Mouse (Mus musculus) testis, adult 2 months (tissue): Measurements from ENCODE around the gene Sdhaf2. TPM values are rescaled to one million over a fixed set of nuclear protein-coding genes. Genes with fewer than 3 reads are reported as not detected.

Experiments used
- H3K27ac ChIP-seq: fragments of 200-500 bp; 2 replicates; pipeline ENCODE4 v1.5.1; 2012; ENCODE audit warnings: low read depth, low read length; ENCODE audit not compliant: control insufficient read depth, insufficient read depth
- H3K27me3 ChIP-seq: fragments of 200-500 bp; 2 replicates; pipeline ENCODE4 v1.6.1; 2012; ENCODE audit warnings: mild to moderate bottlenecking, low read length, moderate library complexity; ENCODE audit not compliant: control insufficient read depth, insufficient read depth
- H3K36me3 ChIP-seq: fragments of 200-500 bp; 2 replicates; pipeline ENCODE4 v1.6.1; 2012; ENCODE audit warnings: mild to moderate bottlenecking, low read length; ENCODE audit not compliant: control insufficient read depth, insufficient read depth
- H3K4me1 ChIP-seq: fragments of 200-500 bp; 2 replicates; pipeline ENCODE4 v1.6.1; 2012; ENCODE audit warnings: low read length; ENCODE audit not compliant: control insufficient read depth, insufficient read depth
- H3K4me3 ChIP-seq: fragments of 200-500 bp; 2 replicates; pipeline ENCODE4 v1.5.1; 2012; ENCODE audit warnings: low read depth, mild to moderate bottlenecking, low read length, moderate library complexity, mixed read lengths; ENCODE audit not compliant: control insufficient read depth
- CTCF ChIP-seq: fragments of 200-500 bp; IDR thresholded peaks from 2 replicates; pipeline ENCODE4 v1.5.1; 2012; ENCODE audit warnings: low read depth, mild to moderate bottlenecking, inconsistent platforms, low read length, moderate library complexity; ENCODE audit not compliant: control insufficient read depth, insufficient read depth, insufficient replicate concordance
- POLR2A ChIP-seq: fragments of 200-500 bp; IDR thresholded peaks from 2 replicates; pipeline ENCODE4 v1.6.1; 2012; ENCODE audit warnings: low read depth, mild to moderate bottlenecking, inconsistent platforms, low read length, moderate library complexity; ENCODE audit not compliant: control insufficient read depth
- polyA plus RNA-seq: library from polyadenylated mRNA; depleted of rRNA; stranded (reverse); fragments of >200 nt; gene quantifications from 2 replicates; pipeline ENCODE4 v1.2.3, GENCODE M21; 2012

Sdhaf2 gene
- polyA plus RNA-seq, 1 experiment, result 16.6 TPM

DNA sequence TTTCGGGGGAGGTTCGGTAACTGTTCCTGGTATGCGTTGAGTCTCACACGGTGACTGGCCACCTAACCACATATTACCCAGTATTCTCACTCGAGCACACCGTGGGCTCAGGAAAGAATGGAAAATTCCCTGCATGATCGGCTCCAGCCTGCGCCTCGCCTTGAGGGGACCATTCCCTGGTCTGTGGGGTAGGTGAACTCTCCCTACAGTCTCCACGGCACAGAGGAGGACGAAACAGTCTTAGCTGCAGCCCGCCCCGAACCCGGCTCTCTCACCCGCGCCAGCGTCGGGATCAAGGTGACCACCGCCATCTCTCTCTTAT is 1.2 kb downstream of the Sdhaf2 start:
- peaks cover 3% of the 10 kb centered on the region; the same call in 1 of the 2 replicates for H3K36me3 ChIP-seq
- peak overlapping the region; percentile 95 for H3K4me3 ChIP-seq
- H3K27me3 ChIP-seq, result no peaks in the 10 kb centered on the region
- TF ChIP-seq CTCF, result no peak
- TF ChIP-seq POLR2A, result no peak
- H3K27ac ChIP-seq, result peak overlapping the region; percentile 76
- H3K4me1 ChIP-seq, result peaks cover 2% of the 10 kb centered on the region; the same call in 1 of the 2 replicates

DNA sequence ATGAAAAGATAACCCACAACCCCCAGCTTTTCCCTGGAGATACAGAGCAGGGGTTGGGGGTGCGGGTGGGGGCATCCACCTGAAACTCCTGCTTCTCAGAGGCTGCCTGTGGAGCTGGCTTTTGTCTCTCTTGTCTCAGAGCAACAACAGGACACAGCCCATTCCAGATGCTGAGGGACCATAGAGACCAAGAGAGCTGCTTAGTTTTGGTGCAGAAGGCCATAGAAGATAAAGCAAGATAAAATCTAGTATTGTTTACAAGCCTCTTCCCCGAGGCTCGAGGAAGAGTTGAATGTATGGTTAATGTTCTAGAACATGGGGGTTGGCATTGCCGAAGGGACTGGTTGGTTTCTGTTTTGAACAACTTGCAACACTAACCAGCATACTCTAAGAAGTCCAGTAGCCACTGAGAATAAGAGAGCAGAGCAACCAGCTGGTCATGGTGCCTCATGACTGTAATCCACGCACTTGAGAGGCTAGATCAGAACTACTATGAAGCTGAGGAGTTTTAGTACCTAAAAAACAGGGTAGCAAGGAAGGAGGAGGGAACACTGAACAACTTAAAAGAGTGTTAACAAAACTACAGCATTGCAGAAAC is 2.4 kb downstream of the Sdhaf2 start:
- Histone ChIP-seq H3K27me3 (no peaks in the 10 kb centered on the region), H3K4me1 (peaks cover 2% of the 10 kb centered on the region; the same call in 1 of the 2 replicates), H3K4me3 (no peak overlapping the region), H3K36me3 (peaks cover 3% of the 10 kb centered on the region; the same call in 1 of the 2 replicates), H3K27ac (no peak overlapping the region)
- TF ChIP-seq CTCF (no peak), POLR2A (no peak)

DNA sequence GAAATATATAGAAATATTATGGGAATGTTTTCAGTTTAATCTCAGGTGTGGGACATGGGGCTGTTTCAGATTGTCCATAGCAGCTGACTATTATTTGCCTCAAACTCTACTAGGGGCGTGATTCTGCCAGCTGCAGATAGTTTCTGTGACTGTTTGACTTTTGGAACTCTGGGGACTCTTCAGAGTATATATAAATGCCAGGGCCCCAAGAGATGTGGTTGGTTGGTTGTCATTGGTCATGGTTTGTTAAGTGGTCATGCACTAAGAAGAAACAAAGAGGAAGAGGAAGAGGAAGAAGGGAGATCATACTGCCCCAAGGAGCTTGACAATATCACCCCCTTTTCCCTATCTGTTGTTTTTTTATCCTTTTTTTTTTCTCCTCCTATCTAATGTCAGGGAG is 4.0 kb downstream of the Sdhaf2 start:
- Histone ChIP-seq H3K4me3 (no peak overlapping the region), H3K27me3 (no peaks in the 10 kb centered on the region), H3K36me3 (no peaks in the 10 kb centered on the region), H3K27ac (no peak overlapping the region), H3K4me1 (peaks cover 2% of the 10 kb centered on the region; the same call in 1 of the 2 replicates)
- TF ChIP-seq CTCF (no peak), POLR2A (no peak)

DNA sequence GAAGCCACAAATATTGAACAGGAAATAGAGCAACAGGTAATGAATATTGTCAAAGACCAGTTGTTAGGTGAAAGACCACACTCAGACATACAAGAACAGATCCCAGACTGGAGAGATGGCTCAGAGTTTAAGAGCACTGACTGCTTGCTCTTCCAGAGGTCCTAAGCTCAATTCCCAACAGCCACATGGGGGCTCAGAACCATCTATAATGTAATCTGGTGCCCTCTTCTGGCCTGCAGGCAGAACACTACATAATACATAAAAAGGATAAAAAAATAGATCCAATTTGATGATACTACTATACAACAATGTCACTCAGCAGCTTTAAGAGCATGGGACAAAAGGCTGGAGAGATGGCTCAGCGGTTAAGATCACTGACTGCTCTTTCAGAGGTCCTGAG is 5.6 kb downstream of the Sdhaf2 start:
- peaks cover 3% of the 10 kb centered on the region; the same call in 1 of the 2 replicates for H3K36me3 ChIP-seq
- no peak overlapping the region; the same call in 1 of the 2 replicates for H3K4me3 ChIP-seq
- TF ChIP-seq CTCF (no peak), POLR2A (no peak)
- H3K27ac ChIP-seq, result no peak overlapping the region
- no peaks in the 10 kb centered on the region; the same call in 1 of the 2 replicates for H3K4me1 ChIP-seq
- no peaks in the 10 kb centered on the region for H3K27me3 ChIP-seq

DNA sequence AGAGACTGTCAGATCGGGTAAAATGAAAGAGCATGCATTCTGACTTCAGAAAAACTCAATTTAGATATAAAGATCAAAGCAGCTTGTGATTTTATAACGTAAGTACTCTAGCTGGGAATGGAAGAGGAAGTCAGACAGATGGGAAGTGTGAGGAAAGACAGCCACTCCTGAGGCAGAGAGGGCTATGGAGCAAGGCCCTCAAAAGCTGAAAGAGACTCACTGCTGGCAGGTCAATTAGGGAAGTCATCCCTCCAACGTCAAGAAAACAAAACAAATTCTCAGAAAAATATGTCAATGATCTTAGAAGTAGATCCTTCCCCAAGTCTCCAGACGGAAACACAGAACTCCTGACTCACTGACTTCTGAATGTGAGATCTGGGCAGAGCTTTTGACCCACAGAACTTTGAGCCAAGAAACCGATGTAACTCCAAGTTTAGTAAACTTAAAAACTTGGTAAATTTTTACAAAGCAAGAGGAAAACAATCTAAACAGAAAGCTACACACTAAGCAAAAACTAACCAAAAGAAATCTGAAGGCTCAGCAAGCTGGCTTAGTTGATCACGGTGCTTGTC is 15.1 kb downstream of the Sdhaf2 start:
- Histone ChIP-seq H3K27me3 (no peaks in the 10 kb centered on the region), H3K27ac (no peak overlapping the region), H3K4me3 (no peak overlapping the region), H3K4me1 (no peaks in the 10 kb centered on the region), H3K36me3 (peaks cover 1% of the 10 kb centered on the region; the same call in 1 of the 2 replicates)
- TF ChIP-seq CTCF (no peak), POLR2A (no peak)

DNA sequence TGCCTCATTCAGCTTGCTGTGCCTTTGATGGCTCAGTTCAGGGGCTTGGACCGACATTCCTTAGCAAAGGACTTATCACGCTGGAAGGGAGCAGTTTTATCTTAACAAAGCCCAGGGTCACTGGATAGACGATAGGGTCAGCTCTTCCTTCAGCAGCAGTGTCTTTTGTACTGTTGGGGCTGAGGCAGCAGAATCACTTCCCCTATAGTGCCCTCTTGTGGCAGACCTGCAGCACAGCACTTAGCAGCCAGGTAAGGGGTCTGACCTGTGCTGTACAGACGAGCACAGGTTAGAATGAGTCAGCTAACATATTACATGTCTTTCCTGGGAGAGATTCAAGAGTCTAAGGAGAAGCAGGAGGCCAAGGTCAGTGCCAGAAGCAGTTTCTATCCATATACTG is 23.4 kb downstream of the Sdhaf2 start:
- TF ChIP-seq POLR2A (no peak), CTCF (peak; percentile 92; the same call in 1 of the 2 replicates)
- Histone ChIP-seq H3K27me3 (no peaks in the 10 kb centered on the region), H3K4me3 (no peak overlapping the region), H3K27ac (no peak overlapping the region), H3K4me1 (no peaks in the 10 kb centered on the region), H3K36me3 (peaks cover 2% of the 10 kb centered on the region; the same call in 1 of the 2 replicates)

DNA sequence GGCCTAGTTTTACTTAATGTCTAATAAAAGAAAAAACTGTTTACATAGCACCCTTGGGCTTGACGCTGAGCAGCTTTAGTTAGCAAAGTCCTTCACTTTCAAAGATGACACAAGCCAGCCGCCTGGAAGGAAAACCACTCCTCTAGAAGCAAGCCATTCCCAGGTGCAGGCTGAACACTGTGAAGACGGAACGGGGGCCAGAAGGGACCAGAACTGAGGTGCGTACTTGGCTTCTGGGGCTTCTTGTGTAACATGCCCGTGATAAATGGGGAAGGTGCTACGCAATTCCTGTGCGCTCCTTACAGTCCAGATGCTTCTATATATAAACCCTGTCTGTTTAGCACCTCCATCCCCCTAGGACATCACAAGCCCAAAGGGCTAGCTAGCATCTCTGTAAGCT is 25.4 kb downstream of the Sdhaf2 start:
- Histone ChIP-seq H3K27ac (no peak overlapping the region), H3K36me3 (peaks cover 2% of the 10 kb centered on the region; the same call in 1 of the 2 replicates), H3K27me3 (no peaks in the 10 kb centered on the region), H3K4me3 (no peak overlapping the region), H3K4me1 (no peaks in the 10 kb centered on the region)
- TF ChIP-seq CTCF (no peak), POLR2A (no peak)
